Mouse (Mus musculus) layer of hippocampus, postnatal 14 days (tissue): Measurements from ENCODE around the gene Taf1b. TPM values are rescaled to one million over a fixed set of nuclear protein-coding genes. Genes with fewer than 3 reads are reported as not detected.
"Not testable (repeated sequence)": the region's sequence is repeated elsewhere in the genome, so short reads cannot be mapped to it uniquely, and the experiment has no call there.

Experiments
- DNase-seq, 2 experiments: peaks; one replicate each; pipeline ENCODE4 v3.0.0; 2021 to 2022; ENCODE audit warnings: low spot score in 2 of 2, mixed read lengths in 1 of 2
- long read RNA-seq, 2 experiments: library from polyadenylated mRNA; stranded (forward); transcript quantifications; one replicate each; pipeline ENCODE4 v2.0.0; 2021
- total RNA-seq, 2 experiments: library from RNA; stranded (reverse); gene quantifications; 2 replicates each; pipeline ENCODE4 v1.2.3; 2021

Gene Taf1b
- total RNA-seq = 10 to 100 TPM; 28.3 to 31.7 TPM
- long read RNA-seq, experiment 1, transcript Taf1b-201 (15 exons, 2,209 nt) = major isoform, 14 of 31 reads
- long read RNA-seq, experiment 1, transcript Taf1b-202 (14 exons, 1,840 nt) = minor isoform, 11 of 31 reads
- long read RNA-seq, experiment 1, partial matches to known transcripts = 4 of 31 reads
- long read RNA-seq, experiment 1, other reads (novel, unspliced or antisense) = 2 of 31 reads
- long read RNA-seq, experiment 2, transcript Taf1b-201 (15 exons, 2,209 nt) = major isoform, 14 of 31 reads
- long read RNA-seq, experiment 2, transcript Taf1b-202 (14 exons, 1,840 nt) = minor isoform, 7 of 31 reads
- long read RNA-seq, experiment 2, partial matches to known transcripts = 5 of 31 reads
- long read RNA-seq, experiment 2, other reads (novel, unspliced or antisense) = 5 of 31 reads

GRCm38 (mm10) chr12:24498150-24498840, at the start of gene Taf1b:
Taf1b (plus strand) TSS chr12:24498359.
- DNase-seq = peak; percentile 83 to 87

GRCm38 (mm10) chr12:24460406-24460805, 37.8 kb upstream of the Taf1b start:
- no peak for DNase-seq

GRCm38 (mm10) chr12:24462121-24462520, 36.0 kb upstream of the Taf1b start:
- not testable (repeated sequence) for DNase-seq

GRCm38 (mm10) chr12:24463490-24463889, 34.7 kb upstream of the Taf1b start:
- DNase-seq = not testable (repeated sequence)

- DNase-seq = no peak
Observed at GRCm38 (mm10) chr12:24468966-24469365, 29.2 kb upstream of the Taf1b start.

GRCm38 (mm10) chr12:24470943-24471342, 27.2 kb upstream of the Taf1b start:
- DNase-seq = peak; percentile 45 to 58

- DNase-seq = no peak
Observed at GRCm38 (mm10) chr12:24473221-24473620, 24.9 kb upstream of the Taf1b start.

GRCm38 (mm10) chr12:24484930-24485329, 13.2 kb upstream of the Taf1b start:
- no peak for DNase-seq

GRCm38 (mm10) chr12:24486882-24487281, 11.3 kb upstream of the Taf1b start:
- no peak for DNase-seq

- DNase-seq = not testable (repeated sequence)
Observed at GRCm38 (mm10) chr12:24492507-24492906, 5.7 kb upstream of the Taf1b start.

- DNase-seq = peak in 1 of 2 experiments; percentile 3
Observed at GRCm38 (mm10) chr12:24493011-24493410, 5.1 kb upstream of the Taf1b start.

- DNase-seq = peak in 1 of 2 experiments; percentile 2
Observed at GRCm38 (mm10) chr12:24493412-24493811, 4.7 kb upstream of the Taf1b start.

- not testable (repeated sequence) for DNase-seq
Observed at GRCm38 (mm10) chr12:24494791-24495190, 3.4 kb upstream of the Taf1b start.

- not testable (repeated sequence) for DNase-seq
Observed at GRCm38 (mm10) chr12:24498841-24499485, 804 bp downstream of the Taf1b start.

- no peak for DNase-seq
Observed at GRCm38 (mm10) chr12:24517118-24517517, 19.0 kb downstream of the Taf1b start.

GRCm38 (mm10) chr12:24521076-24521475, 22.9 kb downstream of the Taf1b start:
- DNase-seq = peak in 1 of 2 experiments; percentile 31

GRCm38 (mm10) chr12:24525065-24525464, 26.9 kb downstream of the Taf1b start:
- not testable (repeated sequence) for DNase-seq

- DNase-seq = no peak
Observed at GRCm38 (mm10) chr12:24536390-24536789, 38.2 kb downstream of the Taf1b start.

- DNase-seq = no peak
Observed at GRCm38 (mm10) chr12:24537201-24537600, 39.0 kb downstream of the Taf1b start.

- peak; percentile 13 to 62 for DNase-seq
Observed at GRCm38 (mm10) chr12:24537965-24538364, 39.8 kb downstream of the Taf1b start.

- DNase-seq = no peak
Observed at GRCm38 (mm10) chr12:24541426-24542154, 43.4 kb downstream of the Taf1b start.
